Mouse (Mus musculus): Measurements from ENCODE around the gene Arsa. TPM values are rescaled to one million over a fixed set of nuclear protein-coding genes. Genes with fewer than 3 reads are reported as not detected.

The Arsa gene
- polyA plus RNA-seq, 1 experiment from 2014 or later = 32.0 TPM

GRCm38 (mm10) chr15:89480584-89480983, 3.4 kb upstream of the Arsa start:
- Histone ChIP-seq H3K27me3 (replicated peaks; ENCODE audit: control insufficient read depth, insufficient read depth, low read length) (no peaks in the 10 kb centered on the region), H3K9me3 (ENCODE audit: control insufficient read depth) (no peaks in the 10 kb centered on the region), H3K4me3 (ENCODE audit: low read depth, low read length) (no peak overlapping the region), H3K36me3 (ENCODE audit: control insufficient read depth, insufficient read depth) (no peaks in the 10 kb centered on the region), H3K4me2 (replicated peaks; ENCODE audit: low read depth) (no peak overlapping the region), H3K4me1 (replicated peaks; ENCODE audit: control insufficient read depth, insufficient read depth, low read length) (no peaks in the 10 kb centered on the region), H3K27ac (ENCODE audit: low read depth, low read length) (no peak overlapping the region), H3K9ac (ENCODE audit: low read depth, low read length) (no peak overlapping the region)
- no peak for TF ChIP-seq CTCF (IDR thresholded peaks at IDR 0.05; ENCODE audit: low read depth)
- ATAC-seq = no peak
- 63% methylated on average over 8 of the region's 8 CpGs for WGBS

GRCm38 (mm10) chr15:89478622-89479021, 1.4 kb upstream of the Arsa start:
- H3K36me3 ChIP-seq (ENCODE audit: control insufficient read depth, insufficient read depth) = peaks cover 6% of the 10 kb centered on the region; the same call in 1 of the 2 replicates
- H3K9ac ChIP-seq (ENCODE audit: low read depth, low read length) = no peak overlapping the region
- 75% methylated on average over 3 of the region's 3 CpGs for WGBS
- H3K4me3 ChIP-seq (ENCODE audit: low read depth, low read length) = no peak overlapping the region
- no peak for ATAC-seq
- H3K4me2 ChIP-seq (replicated peaks; ENCODE audit: low read depth) = no peak overlapping the region
- no peak for TF ChIP-seq CTCF (IDR thresholded peaks at IDR 0.05; ENCODE audit: low read depth)
- no peaks in the 10 kb centered on the region for H3K9me3 ChIP-seq (ENCODE audit: control insufficient read depth)
- H3K4me1 ChIP-seq (replicated peaks; ENCODE audit: control insufficient read depth, insufficient read depth, low read length) = 0 out of 2 replicates have a peak, but pooled peaks cover 3% of the 10 kb centered on the region
- no peaks in the 10 kb centered on the region for H3K27me3 ChIP-seq (replicated peaks; ENCODE audit: control insufficient read depth, insufficient read depth, low read length)
- no peak overlapping the region for H3K27ac ChIP-seq (ENCODE audit: low read depth, low read length)

GRCm38 (mm10) chr15:89477806-89478205, 581 bp upstream of the Arsa start:
- WGBS = 73% methylated on average over 8 of the region's 8 CpGs
- TF ChIP-seq CTCF (IDR thresholded peaks at IDR 0.05; ENCODE audit: low read depth) = no peak
- no peak overlapping the region for H3K4me2 ChIP-seq (replicated peaks; ENCODE audit: low read depth)

GRCm38 (mm10) chr15:89476475-89476815, 780 bp downstream of the Arsa start:
- no peak for TF ChIP-seq CTCF (IDR thresholded peaks at IDR 0.05; ENCODE audit: low read depth)
- H3K4me3 ChIP-seq (ENCODE audit: low read depth, low read length) = peak overlapping the region; percentile 49
- ATAC-seq = no peak
- no peaks in the 10 kb centered on the region for H3K9me3 ChIP-seq (ENCODE audit: control insufficient read depth)
- H3K27me3 ChIP-seq (replicated peaks; ENCODE audit: control insufficient read depth, insufficient read depth, low read length) = no peaks in the 10 kb centered on the region
- H3K36me3 ChIP-seq (ENCODE audit: control insufficient read depth, insufficient read depth) = peaks cover 6% of the 10 kb centered on the region; the same call in 1 of the 2 replicates
- H3K9ac ChIP-seq (ENCODE audit: low read depth, low read length) = peak overlapping the region; percentile 54
- 0 out of 2 replicates have a peak, but pooled peaks cover 3% of the 10 kb centered on the region for H3K4me1 ChIP-seq (replicated peaks; ENCODE audit: control insufficient read depth, insufficient read depth, low read length)
- peak overlapping the region; percentile 71 for H3K27ac ChIP-seq (ENCODE audit: low read depth, low read length)
- 6% methylated on average over 5 of the region's 5 CpGs for WGBS
- peak overlapping the region; percentile 92 for H3K4me2 ChIP-seq (replicated peaks; ENCODE audit: low read depth)

More at GRCm38 (mm10) chr15:89477806-89478205, 581 bp upstream of the Arsa start:
- Histone ChIP-seq H3K4me1 (replicated peaks; ENCODE audit: control insufficient read depth, insufficient read depth, low read length) (0 out of 2 replicates have a peak, but pooled peaks cover 3% of the 10 kb centered on the region), H3K9ac (ENCODE audit: low read depth, low read length) (no peak overlapping the region), H3K9me3 (ENCODE audit: control insufficient read depth) (no peaks in the 10 kb centered on the region), H3K4me3 (ENCODE audit: low read depth, low read length) (no peak overlapping the region), H3K27me3 (replicated peaks; ENCODE audit: control insufficient read depth, insufficient read depth, low read length) (no peaks in the 10 kb centered on the region), H3K27ac (ENCODE audit: low read depth, low read length) (no peak overlapping the region), H3K36me3 (ENCODE audit: control insufficient read depth, insufficient read depth) (peaks cover 6% of the 10 kb centered on the region; the same call in 1 of the 2 replicates)
- ATAC-seq = no peak

- H3K4me1 ChIP-seq (replicated peaks; ENCODE audit: control insufficient read depth, insufficient read depth, low read length) = 0 out of 2 replicates have a peak, but pooled peaks cover 3% of the 10 kb centered on the region
- 11% methylated on average over 44 of the region's 44 CpGs for WGBS
- H3K9me3 ChIP-seq (ENCODE audit: control insufficient read depth) = no peaks in the 10 kb centered on the region
- H3K36me3 ChIP-seq (ENCODE audit: control insufficient read depth, insufficient read depth) = peaks cover 6% of the 10 kb centered on the region; the same call in 1 of the 2 replicates
- no peaks in the 10 kb centered on the region for H3K27me3 ChIP-seq (replicated peaks; ENCODE audit: control insufficient read depth, insufficient read depth, low read length)
- peak overlapping the region; percentile 49 for H3K4me3 ChIP-seq (ENCODE audit: low read depth, low read length)
- H3K27ac ChIP-seq (ENCODE audit: low read depth, low read length) = peak overlapping the region; percentile 71
- peak overlapping the region; percentile 92 for H3K4me2 ChIP-seq (replicated peaks; ENCODE audit: low read depth)
- TF ChIP-seq CTCF (IDR thresholded peaks at IDR 0.05; ENCODE audit: low read depth) = no peak
- H3K9ac ChIP-seq (ENCODE audit: low read depth, low read length) = peak overlapping the region; percentile 54
- ATAC-seq = peak; percentile 97
These were observed 1.4 kb downstream of the Arsa start for GRCm38 (mm10) chr15:89475611-89476474.

GRCm38 (mm10) chr15:89475293-89475600, 2.0 kb downstream of the Arsa start:
- peak overlapping the region; percentile 49 for H3K4me3 ChIP-seq (ENCODE audit: low read depth, low read length)
- no peak for ATAC-seq
- peaks cover 6% of the 10 kb centered on the region; the same call in 1 of the 2 replicates for H3K36me3 ChIP-seq (ENCODE audit: control insufficient read depth, insufficient read depth)
- no peak overlapping the region for H3K27ac ChIP-seq (ENCODE audit: low read depth, low read length)
- H3K4me2 ChIP-seq (replicated peaks; ENCODE audit: low read depth) = peak overlapping the region; percentile 92
- WGBS = 85% methylated on average over 7 of the region's 7 CpGs
- H3K4me1 ChIP-seq (replicated peaks; ENCODE audit: control insufficient read depth, insufficient read depth, low read length) = 0 out of 2 replicates have a peak, but pooled peaks cover 3% of the 10 kb centered on the region
- no peak for TF ChIP-seq CTCF (IDR thresholded peaks at IDR 0.05; ENCODE audit: low read depth)
- H3K9ac ChIP-seq (ENCODE audit: low read depth, low read length) = peak overlapping the region; percentile 54; the same call in 1 of the 2 replicates
- no peaks in the 10 kb centered on the region for H3K27me3 ChIP-seq (replicated peaks; ENCODE audit: control insufficient read depth, insufficient read depth, low read length)
- no peaks in the 10 kb centered on the region for H3K9me3 ChIP-seq (ENCODE audit: control insufficient read depth)

All from intestine, postnatal 0 days (tissue).